Mouse (Mus musculus): Measurements from ENCODE around the gene Cyp46a1.

GRCm38 (mm10) chr12:108287011-108287410 lies 47.2 kb upstream of the Cyp46a1 start:
- no peak for TF ChIP-seq CTCF (IDR thresholded peaks at IDR 0.05; ENCODE audit: extremely low read depth, insufficient read depth, low read length)
- TF ChIP-seq POLR2A (IDR thresholded peaks at IDR 0.05; ENCODE audit: extremely low read depth, insufficient read depth, low read length) = no peak

Measured in cortical plate, adult 2 months (tissue).